In the genomic region with DNA sequence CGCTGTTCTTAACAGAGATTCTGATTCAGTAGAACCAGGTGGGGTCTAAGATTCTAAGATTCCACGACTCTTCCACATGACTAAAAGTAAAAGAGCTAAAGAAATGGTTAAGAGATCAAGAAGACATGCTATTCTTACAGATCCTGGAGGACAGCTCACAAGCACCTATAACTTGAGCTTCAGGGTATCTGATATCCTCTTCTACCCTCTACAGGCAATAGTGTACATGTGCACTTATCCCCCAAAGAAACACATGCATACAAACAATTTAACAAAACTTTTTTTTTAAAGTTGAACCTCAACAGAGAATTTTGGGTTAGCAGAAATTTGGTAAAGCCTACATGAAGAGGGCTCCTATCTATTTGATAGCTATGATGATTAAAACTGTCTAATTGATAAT, we compare ENCODE assay signal across 23 mouse cellular contexts.
DNase-seq lines count a peak whose midpoint lies in the region; ATAC-seq and TF ChIP-seq lines count a peak whose summit lies in the region.
"Had no signal": no experiment of that assay in that cellular context is flagged by ENCODE, and none has a peak within 500 bp of the region (broad histone marks: within the 10 kb centered on the region; RNA-seq: fewer than 3 reads in every experiment).

No protein-coding gene starts in this region.

- H3K9me3 ChIP-seq in hindbrain, postnatal 0 days (ENCODE audit: low read length) = no peaks in the 10 kb centered on the region
- no peaks in the 10 kb centered on the region for H3K9me3 ChIP-seq in hindbrain, embryonic 12.5 days (replicated peaks)
- no peaks in the 10 kb centered on the region for H3K9me3 ChIP-seq in lung, postnatal 0 days (ENCODE audit: low read length)
- H3K9me3 ChIP-seq in liver, embryonic 12.5 days (replicated peaks) = no peaks in the 10 kb centered on the region
- H3K9me3 ChIP-seq: embryonic facial prominence, embryonic 12.5 days; forebrain, embryonic 12.5 days; heart, embryonic 15.5 days had no signal

- no peaks in the 10 kb centered on the region for H3K27me3 ChIP-seq in hindbrain, postnatal 0 days (ENCODE audit: insufficient read depth, low read length)
- no peaks in the 10 kb centered on the region for H3K27me3 ChIP-seq in hindbrain, embryonic 12.5 days
- no peaks in the 10 kb centered on the region for H3K27me3 ChIP-seq in lung, postnatal 0 days (replicated peaks; ENCODE audit: insufficient read depth, low read length)
- H3K27me3 ChIP-seq in liver, embryonic 12.5 days (replicated peaks) = no peaks in the 10 kb centered on the region
- H3K27me3 ChIP-seq: embryonic facial prominence, embryonic 12.5 days; forebrain, embryonic 12.5 days; heart, embryonic 15.5 days; Patski had no signal

- no peaks in the 10 kb centered on the region for H3K4me1 ChIP-seq in hindbrain, postnatal 0 days (ENCODE audit: insufficient read depth, low read length)
- H3K4me1 ChIP-seq in hindbrain, embryonic 12.5 days = no peaks in the 10 kb centered on the region
- no peaks in the 10 kb centered on the region for H3K4me1 ChIP-seq in lung, postnatal 0 days (ENCODE audit: insufficient read depth, low read depth, low read length)
- H3K4me1 ChIP-seq in liver, embryonic 12.5 days = peaks cover 3% of the 10 kb centered on the region; the same call in 1 of the 2 replicates
- H3K4me1 ChIP-seq: embryonic facial prominence, embryonic 12.5 days; forebrain, embryonic 12.5 days; heart, embryonic 15.5 days had no signal

- H3K36me3 ChIP-seq in hindbrain, postnatal 0 days (ENCODE audit: insufficient read depth, low read length) = no peaks in the 10 kb centered on the region
- no peaks in the 10 kb centered on the region for H3K36me3 ChIP-seq in hindbrain, embryonic 12.5 days
- H3K36me3 ChIP-seq in lung, postnatal 0 days (ENCODE audit: insufficient read depth, low read length) = no peaks in the 10 kb centered on the region
- H3K36me3 ChIP-seq in liver, embryonic 12.5 days = no peaks in the 10 kb centered on the region
- H3K36me3 ChIP-seq: embryonic facial prominence, embryonic 12.5 days; forebrain, embryonic 12.5 days; heart, embryonic 15.5 days had no signal

- H3K27ac ChIP-seq in hindbrain, postnatal 0 days = no peak overlapping the region
- no peak overlapping the region for H3K27ac ChIP-seq in hindbrain, embryonic 12.5 days
- no peak overlapping the region for H3K27ac ChIP-seq in lung, postnatal 0 days (ENCODE audit: low read length)
- H3K27ac ChIP-seq in liver, embryonic 12.5 days = no peak overlapping the region
- H3K27ac ChIP-seq: embryonic facial prominence, embryonic 12.5 days; forebrain, embryonic 12.5 days; heart, adult 2 months; heart, embryonic 15.5 days had no signal

- H3K4me3 ChIP-seq in hindbrain, postnatal 0 days (ENCODE audit: low read length) = no peak overlapping the region
- no peak overlapping the region for H3K4me3 ChIP-seq in hindbrain, embryonic 12.5 days
- H3K4me3 ChIP-seq in lung, postnatal 0 days (ENCODE audit: low read depth, low read length) = no peak overlapping the region
- H3K4me3 ChIP-seq in liver, embryonic 12.5 days = no peak overlapping the region
- H3K4me3 ChIP-seq: embryonic facial prominence, embryonic 12.5 days; forebrain, embryonic 12.5 days; heart, adult 2 months; heart, embryonic 15.5 days had no signal

- no peak for DNase-seq in hindbrain, postnatal 0 days (ENCODE audit: low spot score)
- no peak for DNase-seq in lung, postnatal 0 days (ENCODE audit: low spot score)
- no peak for DNase-seq in lung, postnatal 25 days (ENCODE audit: low spot score)
- DNase-seq in lung, postnatal 36 days = no peak
- DNase-seq: adrenal gland, adult 2 months; adrenal gland, postnatal 25 days; B cell, adult 2 months; cerebellum, adult 18-20 months; cerebellum, postnatal 10 days; gastrocnemius, postnatal 14 days; heart, adult 2 months; heart, postnatal 36 days had no signal

- TF ChIP-seq EP300 in lung, postnatal 0 days (IDR thresholded peaks at IDR 0.05) = no peak

- WGBS in hindbrain, postnatal 0 days = 100% methylated on average over 2 of the region's 2 CpGs
- WGBS in hindbrain, embryonic 12.5 days = 93% methylated on average over 2 of the region's 2 CpGs
- 97% methylated on average over 2 of the region's 2 CpGs for WGBS in lung, postnatal 0 days
- whole genome bisulfite sequencing in liver, embryonic 12.5 days (ENCODE audit: insufficient replicate concordance) = 85% methylated on average over 2 of the region's 2 CpGs

- no peak overlapping the region for H3K4me2 ChIP-seq in hindbrain, postnatal 0 days (ENCODE audit: low read depth, low read length)
- no peak overlapping the region for H3K4me2 ChIP-seq in hindbrain, embryonic 12.5 days (replicated peaks)
- H3K4me2 ChIP-seq in lung, postnatal 0 days (replicated peaks; ENCODE audit: low read depth, low read length) = no peak overlapping the region
- H3K4me2 ChIP-seq in liver, embryonic 12.5 days = no peak overlapping the region
- H3K4me2 ChIP-seq: embryonic facial prominence, embryonic 12.5 days; forebrain, embryonic 12.5 days; heart, embryonic 11.5 days; heart, embryonic 15.5 days had no signal

- no peak overlapping the region for H3K9ac ChIP-seq in hindbrain, postnatal 0 days (replicated peaks; ENCODE audit: low read length)
- H3K9ac ChIP-seq in hindbrain, embryonic 12.5 days = no peak overlapping the region
- no peak overlapping the region for H3K9ac ChIP-seq in lung, postnatal 0 days (replicated peaks; ENCODE audit: low read depth)
- no peak overlapping the region for H3K9ac ChIP-seq in liver, embryonic 12.5 days
- H3K9ac ChIP-seq: embryonic facial prominence, embryonic 12.5 days; forebrain, embryonic 12.5 days; heart, embryonic 15.5 days had no signal

- TF ChIP-seq CTCF in hindbrain, postnatal 0 days (IDR thresholded peaks at IDR 0.05; ENCODE audit: low read depth) = peak; percentile 5; the same call in 1 of the 2 replicates
- TF ChIP-seq CTCF in lung, postnatal 0 days (IDR thresholded peaks at IDR 0.05) = peak; percentile 21

- ATAC-seq in hindbrain, postnatal 0 days = no peak
- ATAC-seq in hindbrain, embryonic 12.5 days (ENCODE audit: low FRiP score) = no peak
- no peak for ATAC-seq in lung, postnatal 0 days
- ATAC-seq in common myeloid progenitor, adult 5-6 weeks (replicated peaks; ENCODE audit: low read depth, poor library complexity, severe bottlenecking) = 0 out of 2 replicates have a peak, but pooled peaks have one; percentile 32
- no peak for ATAC-seq in liver, embryonic 12.5 days
- ATAC-seq: CD4-positive, CD25-positive, alpha-beta regulatory T cell, adult 4 months; forebrain, embryonic 16.5 days; hindbrain, embryonic 16.5 days; Patski had no signal
